Mouse (Mus musculus): ENCODE measurements around the gene Ak1.

Gene Ak1

GRCm38 (mm10) chr2:32601417-32602065 lies 20.0 kb upstream of the Ak1 start:
- peak; percentile 17 for DNase-seq (ENCODE audit: low spot score)

- peak; percentile 81 for DNase-seq (ENCODE audit: low spot score)
Observed at GRCm38 (mm10) chr2:32602600-32603054, 18.9 kb upstream of the Ak1 start.

GRCm38 (mm10) chr2:32604631-32605030 lies 16.9 kb upstream of the Ak1 start:
- DNase-seq (ENCODE audit: low spot score) = no peak

GRCm38 (mm10) chr2:32606161-32607142 lies 15.1 kb upstream of the Ak1 start:
- peak; percentile 84 for DNase-seq (ENCODE audit: low spot score)

GRCm38 (mm10) chr2:32607262-32607947 lies 14.2 kb upstream of the Ak1 start:
- peak; percentile 40 for DNase-seq (ENCODE audit: low spot score)

GRCm38 (mm10) chr2:32608141-32608777 lies 13.3 kb upstream of the Ak1 start:
- peak; percentile 58 for DNase-seq (ENCODE audit: low spot score)

GRCm38 (mm10) chr2:32608778-32609435 lies 12.7 kb upstream of the Ak1 start:
- no peak for DNase-seq (ENCODE audit: low spot score)

GRCm38 (mm10) chr2:32610610-32611229 lies 10.8 kb upstream of the Ak1 start:
- peak; percentile 33 for DNase-seq (ENCODE audit: low spot score)

- DNase-seq (ENCODE audit: low spot score) = no peak
Observed at GRCm38 (mm10) chr2:32612274-32612673, 9.3 kb upstream of the Ak1 start.

- DNase-seq (ENCODE audit: low spot score) = no peak
Observed at GRCm38 (mm10) chr2:32617109-32617508, 4.4 kb upstream of the Ak1 start.

GRCm38 (mm10) chr2:32617601-32618000 lies 4.0 kb upstream of the Ak1 start:
- no peak for DNase-seq (ENCODE audit: low spot score)

- no peak for DNase-seq (ENCODE audit: low spot score)
Observed at GRCm38 (mm10) chr2:32618051-32618450, 3.5 kb upstream of the Ak1 start.

GRCm38 (mm10) chr2:32620682-32621516 lies 659 bp upstream of the Ak1 start:
- no peak for DNase-seq (ENCODE audit: low spot score)

GRCm38 (mm10) chr2:32624111-32624748 lies 2.7 kb downstream of the Ak1 start:
- DNase-seq (ENCODE audit: low spot score) = no peak

GRCm38 (mm10) chr2:32625212-32625872 lies 3.8 kb downstream of the Ak1 start:
- DNase-seq (ENCODE audit: low spot score) = no peak

- DNase-seq (ENCODE audit: low spot score) = no peak
Observed at GRCm38 (mm10) chr2:32625873-32626694, 4.5 kb downstream of the Ak1 start.

GRCm38 (mm10) chr2:32627266-32628043 lies 5.9 kb downstream of the Ak1 start:
- DNase-seq (ENCODE audit: low spot score) = no peak

Data from spleen, adult 12 weeks (tissue).